Mouse (Mus musculus) embryonic fibroblast, embryonic 13.5 days (primary cell): ENCODE results near the gene Trim46.

Experiments used
- CTCF ChIP-seq: IDR thresholded peaks from 2 replicates; pipeline ENCODE4 v1.5.1; 2011; ENCODE audit warnings: mild to moderate bottlenecking, control low read depth, low read length, moderate library complexity, borderline replicate concordance; ENCODE audit not compliant: insufficient read depth
- POLR2A ChIP-seq: IDR thresholded peaks from 2 replicates; pipeline ENCODE4 v1.6.1; 2011; ENCODE audit warnings: low read depth, mild to moderate bottlenecking, control low read depth, low read length, moderate library complexity

- TF ChIP-seq CTCF (no peak), POLR2A (no peak)
These were observed 34.0 kb upstream of the Trim46 start for GRCm38 (mm10) chr3:89280050-89280605.
